Mouse (Mus musculus) embryonic facial prominence, embryonic 11.5 days (tissue): Measurements from ENCODE around the gene Mrc1. TPM values are rescaled to one million over a fixed set of nuclear protein-coding genes. Genes with fewer than 3 reads are reported as not detected.

Experiments used
- ATAC-seq: fragments of 200-750 bp; cut with Nextera tagmentation; replicated peaks from 2 replicates; pipeline ENCODE4 v1.8.0; 2017; ENCODE audit warnings: low read depth; ENCODE audit not compliant: insufficient number of reproducible peaks, low FRiP score, low TSS enrichment
- DNase-seq: peaks from one replicate; pipeline ENCODE4 v3.0.0-alpha.2; 2015; ENCODE audit warnings: low spot score
- H3K27ac ChIP-seq: fragments of 300-500 bp; sonication (generic); replicated peaks from 2 replicates; pipeline ENCODE4 v1.5.1; 2014; ENCODE audit warnings: mild to moderate bottlenecking, low read depth, low read length, control low read depth
- H3K27me3 ChIP-seq: fragments of 300-500 bp; sonication (generic); 2 replicates; pipeline ENCODE4 v1.6.1; 2014; ENCODE audit warnings: mild to moderate bottlenecking, low read length, moderate library complexity, mixed read lengths; ENCODE audit not compliant: control insufficient read depth, insufficient read depth
- H3K36me3 ChIP-seq: fragments of 300-500 bp; sonication (generic); replicated peaks from 2 replicates; pipeline ENCODE4 v1.6.1; 2014; ENCODE audit warnings: low read depth, mild to moderate bottlenecking, low read length, moderate library complexity, mixed read lengths; ENCODE audit not compliant: control insufficient read depth, insufficient read depth
- H3K4me1 ChIP-seq: fragments of 300-500 bp; sonication (generic); 2 replicates; pipeline ENCODE4 v1.6.1; 2014; ENCODE audit warnings: low read length, mixed read lengths; ENCODE audit not compliant: control insufficient read depth, insufficient read depth
- H3K4me2 ChIP-seq: fragments of 300-500 bp; sonication (generic); 2 replicates; pipeline ENCODE4 v1.6.1; 2014; ENCODE audit warnings: low read depth, mild to moderate bottlenecking, control low read depth, low read length, moderate library complexity
- H3K4me3 ChIP-seq: fragments of 300-500 bp; sonication (generic); 2 replicates; pipeline ENCODE4 v1.5.1; 2014; ENCODE audit warnings: low read depth, low read length, control low read depth
- H3K9ac ChIP-seq: fragments of 300-500 bp; sonication (generic); replicated peaks from 2 replicates; pipeline ENCODE4 v1.6.1; 2014; ENCODE audit warnings: mild to moderate bottlenecking, control low read depth, low read length
- H3K9me3 ChIP-seq: fragments of 300-500 bp; sonication (generic); replicated peaks from 2 replicates; pipeline ENCODE4 v1.6.1; 2016; ENCODE audit warnings: mild to moderate bottlenecking, low read length, inconsistent platforms, mixed read lengths; ENCODE audit not compliant: control insufficient read depth
- WGBS: fragments of 180-500 bp; shearing (Covaris S2); extraction: QIAGEN DNeasy Blood & Tissue Kit; methylation state at CpG from one replicate; pipeline ENCODE4 v1.1.7; 2014; 5-methylcytosine and 5-hydroxymethylcytosine counted together
- polyA plus RNA-seq: library from polyadenylated mRNA; unstranded; fragments of >200 nt; fragmentation: Nextera tagmentation; extraction: Ambion mirVana; gene quantifications from 2 replicates; pipeline ENCODE4 v1.2.1, GENCODE M21; 2014

Gene Mrc1
- polyA plus RNA-seq, 1 experiment from 2014 or later = 3.9 TPM

- no peaks in the 10 kb centered on the region for H3K9me3 ChIP-seq
- no peaks in the 10 kb centered on the region for H3K4me1 ChIP-seq
- H3K9ac ChIP-seq = no peak overlapping the region
- H3K36me3 ChIP-seq = no peaks in the 10 kb centered on the region
- no peaks in the 10 kb centered on the region for H3K27me3 ChIP-seq
- ATAC-seq (no peak), DNase-seq (no peak)
- 85% methylated on average over 1 of the region's 1 CpGs for WGBS
- no peak overlapping the region for H3K4me3 ChIP-seq
- no peak overlapping the region for H3K4me2 ChIP-seq
- no peak overlapping the region for H3K27ac ChIP-seq
Measured at GRCm38 (mm10) chr2:14204308-14204707, 24.9 kb upstream of the Mrc1 start.

- H3K9me3 ChIP-seq = no peaks in the 10 kb centered on the region
- H3K27ac ChIP-seq = no peak overlapping the region
- H3K4me1 ChIP-seq = no peaks in the 10 kb centered on the region
- H3K4me2 ChIP-seq = no peak overlapping the region
- H3K9ac ChIP-seq = no peak overlapping the region
- H3K4me3 ChIP-seq = no peak overlapping the region
- no peaks in the 10 kb centered on the region for H3K27me3 ChIP-seq
- no peak for DNase-seq
- 84% methylated on average over 4 of the region's 4 CpGs for WGBS
- no peaks in the 10 kb centered on the region for H3K36me3 ChIP-seq
- ATAC-seq = no peak
Measured at GRCm38 (mm10) chr2:14206798-14207197, 22.4 kb upstream of the Mrc1 start.

GRCm38 (mm10) chr2:14210731-14211130, 18.5 kb upstream of the Mrc1 start:
- no peaks in the 10 kb centered on the region for H3K9me3 ChIP-seq
- H3K4me2 ChIP-seq = no peak overlapping the region
- no peak overlapping the region for H3K4me3 ChIP-seq
- no peak for DNase-seq
- H3K27me3 ChIP-seq = no peaks in the 10 kb centered on the region
- no peaks in the 10 kb centered on the region for H3K36me3 ChIP-seq
- ATAC-seq = no peak
- H3K4me1 ChIP-seq = no peaks in the 10 kb centered on the region
- H3K9ac ChIP-seq = no peak overlapping the region
- no peak overlapping the region for H3K27ac ChIP-seq
- WGBS = 87% methylated on average over 1 of the region's 1 CpGs

- no peak overlapping the region for H3K4me3 ChIP-seq
- H3K36me3 ChIP-seq = no peaks in the 10 kb centered on the region
- no peaks in the 10 kb centered on the region for H3K27me3 ChIP-seq
- no peaks in the 10 kb centered on the region for H3K9me3 ChIP-seq
- H3K27ac ChIP-seq = no peak overlapping the region
- ATAC-seq (no peak), DNase-seq (no peak)
- H3K4me2 ChIP-seq = no peak overlapping the region
- no peak overlapping the region for H3K9ac ChIP-seq
- H3K4me1 ChIP-seq = no peaks in the 10 kb centered on the region
Measured at GRCm38 (mm10) chr2:14211606-14212005, 17.6 kb upstream of the Mrc1 start.

GRCm38 (mm10) chr2:14214764-14215163, 14.4 kb upstream of the Mrc1 start:
- DNase-seq (no peak), ATAC-seq (no peak)
- Histone ChIP-seq H3K4me1 (no peaks in the 10 kb centered on the region), H3K9me3 (no peaks in the 10 kb centered on the region), H3K27me3 (no peaks in the 10 kb centered on the region), H3K27ac (no peak overlapping the region), H3K9ac (no peak overlapping the region), H3K36me3 (no peaks in the 10 kb centered on the region), H3K4me3 (no peak overlapping the region), H3K4me2 (no peak overlapping the region)
- WGBS = 48% methylated on average over 3 of the region's 3 CpGs

GRCm38 (mm10) chr2:14216653-14217052, 12.5 kb upstream of the Mrc1 start:
- Histone ChIP-seq H3K36me3 (no peaks in the 10 kb centered on the region), H3K27ac (no peak overlapping the region), H3K27me3 (no peaks in the 10 kb centered on the region), H3K9me3 (no peaks in the 10 kb centered on the region), H3K4me1 (no peaks in the 10 kb centered on the region), H3K4me3 (no peak overlapping the region), H3K9ac (no peak overlapping the region), H3K4me2 (no peak overlapping the region)
- ATAC-seq (no peak), DNase-seq (no peak)
- 80% methylated on average over 3 of the region's 3 CpGs for WGBS

- Histone ChIP-seq H3K36me3 (no peaks in the 10 kb centered on the region), H3K4me2 (no peak overlapping the region), H3K9ac (no peak overlapping the region), H3K27ac (no peak overlapping the region), H3K27me3 (no peaks in the 10 kb centered on the region), H3K9me3 (no peaks in the 10 kb centered on the region), H3K4me1 (no peaks in the 10 kb centered on the region), H3K4me3 (no peak overlapping the region)
- ATAC-seq (no peak), DNase-seq (no peak)
- 77% methylated on average over 6 of the region's 6 CpGs for WGBS
Measured at GRCm38 (mm10) chr2:14218126-14218525, 11.1 kb upstream of the Mrc1 start.

GRCm38 (mm10) chr2:14224387-14224786, 4.8 kb upstream of the Mrc1 start:
- no peaks in the 10 kb centered on the region for H3K9me3 ChIP-seq
- H3K27me3 ChIP-seq = no peaks in the 10 kb centered on the region
- H3K27ac ChIP-seq = no peak overlapping the region
- H3K4me1 ChIP-seq = no peaks in the 10 kb centered on the region
- DNase-seq (no peak), ATAC-seq (no peak)
- H3K4me2 ChIP-seq = no peak overlapping the region
- WGBS = 79% methylated on average over 3 of the region's 4 CpGs
- no peak overlapping the region for H3K4me3 ChIP-seq
- no peaks in the 10 kb centered on the region for H3K36me3 ChIP-seq
- H3K9ac ChIP-seq = no peak overlapping the region
